Mouse (Mus musculus): ENCODE measurements around the gene Rnf207.

Gene Rnf207

DNA sequence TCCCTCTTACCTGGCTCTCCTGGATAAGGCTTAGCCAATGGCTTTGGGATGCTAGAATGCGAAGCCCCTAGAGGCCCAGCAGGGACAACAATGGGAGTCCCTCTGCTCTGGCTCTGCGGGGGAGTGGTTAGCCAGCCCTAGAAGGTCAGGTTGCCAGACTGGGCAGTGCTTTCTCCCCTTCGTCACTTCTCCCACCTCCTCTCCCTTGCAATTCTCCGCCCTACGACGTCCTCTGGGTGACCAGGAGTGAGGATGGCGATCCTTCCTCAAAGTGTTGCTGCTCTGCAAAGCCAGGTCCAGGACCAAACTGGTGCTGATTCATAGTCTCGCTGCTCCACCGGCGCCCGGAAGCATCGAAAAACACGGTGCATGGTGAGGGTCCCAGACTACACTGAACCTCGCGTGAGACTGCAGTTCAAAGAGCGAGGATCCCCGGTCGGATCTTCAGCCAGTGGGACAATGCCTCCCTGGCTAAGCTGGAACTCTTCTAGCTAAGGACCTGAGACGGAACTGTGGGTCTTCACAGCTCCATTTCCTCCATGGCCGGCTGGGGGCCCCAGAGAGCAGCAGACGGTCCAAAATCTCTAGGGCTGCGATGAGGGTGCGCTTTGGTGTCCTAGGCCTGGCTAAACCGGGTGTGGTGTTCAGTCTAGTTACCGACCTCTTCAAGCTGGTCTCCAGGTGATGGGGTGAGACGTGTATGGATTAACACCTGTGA, at the start of gene Rnf207:
Gene Rnf207, minus strand, starts transcription at position 477 of the 718 bp plus-strand sequence.
- DNase-seq (ENCODE audit: low read depth, low spot score), result peak; percentile 49

DNA sequence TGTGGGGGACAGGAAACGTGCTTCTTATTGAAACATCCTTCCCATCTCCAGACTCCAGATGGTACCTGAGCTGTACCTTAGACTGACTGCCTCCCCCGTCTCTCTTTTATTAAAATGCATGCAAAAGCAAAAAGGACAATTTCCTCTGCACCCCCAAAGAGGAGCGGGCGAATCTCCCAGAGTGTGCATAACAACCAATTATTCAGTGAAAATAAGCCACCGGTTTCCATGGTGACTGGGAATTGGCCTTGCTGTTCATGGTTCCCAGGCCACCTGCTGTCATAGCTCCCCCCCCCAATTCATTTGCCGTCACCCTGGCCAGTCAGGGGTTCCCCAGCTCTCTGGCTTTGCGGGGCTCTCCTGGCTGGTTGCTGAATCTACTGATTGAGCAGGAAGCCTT, 46.4 kb upstream of the Rnf207 start:
- DNase-seq (ENCODE audit: low read depth, low spot score), result no peak

DNA sequence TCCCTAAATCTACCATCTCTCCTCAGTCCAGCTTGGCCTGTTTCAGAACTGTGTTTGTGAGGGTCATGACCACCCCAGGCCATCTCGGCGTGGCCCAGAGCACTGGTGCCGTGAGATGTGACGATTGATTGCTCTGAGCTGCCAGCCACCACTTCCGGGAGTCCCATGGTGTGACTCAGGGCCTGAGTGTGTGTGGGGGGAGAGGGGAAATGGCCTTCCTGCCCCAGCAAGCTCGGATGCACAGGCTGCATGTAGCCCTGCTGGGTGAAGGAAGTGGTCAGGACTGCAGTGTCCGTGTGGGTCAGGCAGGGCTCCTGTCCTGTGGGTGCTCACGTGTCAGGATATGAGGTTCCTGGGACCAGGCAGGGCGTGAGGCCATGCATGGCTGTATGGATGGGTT, 43.4 kb upstream of the Rnf207 start:
- DNase-seq (ENCODE audit: low read depth, low spot score), result no peak

DNA sequence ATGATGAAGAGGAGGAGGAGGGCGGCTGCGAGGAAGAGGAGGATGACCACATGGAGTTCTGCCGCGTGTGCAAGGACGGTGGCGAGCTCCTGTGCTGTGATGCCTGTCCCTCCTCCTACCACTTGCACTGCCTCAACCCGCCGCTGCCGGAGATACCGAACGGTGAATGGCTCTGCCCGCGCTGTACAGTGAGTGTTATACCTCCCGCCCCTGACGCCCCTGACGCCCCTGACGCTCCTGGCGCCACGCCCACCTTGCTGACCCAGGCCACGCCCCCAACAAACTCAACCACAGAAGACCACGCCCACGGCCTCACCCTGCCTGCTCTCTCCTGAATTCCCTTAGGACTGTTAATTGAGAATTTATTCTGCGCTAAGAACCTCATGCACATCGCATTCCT, 42.1 kb upstream of the Rnf207 start:
- DNase-seq (ENCODE audit: low read depth, low spot score), result no peak

DNA sequence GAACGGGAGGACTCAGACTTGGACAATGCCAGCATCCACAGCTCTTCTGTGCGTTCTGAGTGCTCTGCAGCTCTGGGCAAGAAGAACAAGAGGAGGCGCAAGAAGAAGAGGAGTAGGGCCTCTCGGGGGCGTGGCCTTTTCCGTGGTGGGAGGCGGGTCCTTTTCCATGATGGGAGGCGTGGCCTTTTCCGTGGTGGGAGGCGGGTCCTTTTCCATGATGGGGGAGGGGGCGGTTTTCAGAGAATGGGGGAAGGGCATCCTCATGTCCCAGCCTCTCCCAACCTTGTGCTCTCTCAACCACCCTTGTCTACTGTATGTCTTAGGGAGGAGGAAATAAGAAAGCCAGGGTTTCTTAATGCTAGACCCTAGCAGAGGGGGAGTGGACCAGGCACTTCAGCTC, 40.9 kb upstream of the Rnf207 start:
- DNase-seq (ENCODE audit: low read depth, low spot score), result no peak

DNA sequence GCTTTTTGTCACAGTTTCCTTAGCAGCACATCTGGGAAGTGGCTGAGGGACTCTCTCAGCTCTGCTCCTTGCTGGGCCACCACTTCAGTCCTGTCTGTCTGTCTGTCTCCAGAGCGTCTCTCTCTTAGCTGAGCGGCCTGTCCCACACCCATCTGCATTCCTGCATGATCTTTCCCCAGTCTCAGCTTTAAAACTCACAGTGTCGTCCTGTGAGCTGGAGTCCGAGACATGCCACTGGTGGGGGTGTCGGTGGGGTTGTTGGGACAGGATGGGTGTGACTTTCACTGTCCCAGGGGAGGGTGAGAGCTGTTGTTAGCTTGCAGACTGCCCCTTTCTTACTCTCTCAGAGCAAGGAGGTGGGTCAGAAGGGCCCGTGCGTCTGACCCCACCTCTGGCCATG, 36.9 kb upstream of the Rnf207 start:
- DNase-seq (ENCODE audit: low read depth, low spot score), result no peak

DNA sequence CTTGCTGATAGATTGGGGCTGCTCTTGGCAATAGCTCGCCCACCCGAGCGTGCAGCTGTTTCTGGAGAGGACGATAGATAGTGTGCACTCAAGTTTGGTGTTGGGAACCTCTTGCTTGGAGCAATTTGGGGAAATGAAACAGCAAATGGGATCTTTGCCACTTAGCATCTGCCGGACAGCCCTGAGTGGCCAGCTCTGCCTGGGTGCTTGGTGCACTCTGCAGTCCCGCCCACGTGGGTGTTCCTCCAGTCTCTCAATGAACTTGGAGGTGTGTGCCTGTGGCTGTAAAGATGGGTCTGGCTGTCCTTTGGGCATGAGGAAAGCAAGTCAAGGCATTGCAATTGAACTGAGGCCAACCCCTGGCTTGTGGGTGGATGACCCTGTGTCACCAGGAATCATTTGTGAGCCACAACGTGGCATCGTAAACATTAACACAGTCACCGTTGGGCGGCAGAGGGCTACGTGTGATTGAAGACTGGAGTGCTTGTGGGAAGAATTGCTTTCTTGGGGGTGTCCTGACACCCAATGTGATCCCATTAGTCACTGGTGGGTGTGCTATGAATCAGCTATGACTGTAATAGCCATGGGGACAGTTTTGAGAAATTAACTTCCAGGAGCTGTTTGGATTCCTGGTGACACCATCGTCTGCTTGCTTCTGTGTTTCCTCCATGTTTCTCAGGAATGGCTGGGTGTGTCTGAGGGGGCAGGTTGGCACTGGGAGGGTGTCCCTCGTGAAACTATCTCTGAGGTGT, 35.3 kb upstream of the Rnf207 start:
- no peak for DNase-seq (ENCODE audit: low read depth, low spot score)

DNA sequence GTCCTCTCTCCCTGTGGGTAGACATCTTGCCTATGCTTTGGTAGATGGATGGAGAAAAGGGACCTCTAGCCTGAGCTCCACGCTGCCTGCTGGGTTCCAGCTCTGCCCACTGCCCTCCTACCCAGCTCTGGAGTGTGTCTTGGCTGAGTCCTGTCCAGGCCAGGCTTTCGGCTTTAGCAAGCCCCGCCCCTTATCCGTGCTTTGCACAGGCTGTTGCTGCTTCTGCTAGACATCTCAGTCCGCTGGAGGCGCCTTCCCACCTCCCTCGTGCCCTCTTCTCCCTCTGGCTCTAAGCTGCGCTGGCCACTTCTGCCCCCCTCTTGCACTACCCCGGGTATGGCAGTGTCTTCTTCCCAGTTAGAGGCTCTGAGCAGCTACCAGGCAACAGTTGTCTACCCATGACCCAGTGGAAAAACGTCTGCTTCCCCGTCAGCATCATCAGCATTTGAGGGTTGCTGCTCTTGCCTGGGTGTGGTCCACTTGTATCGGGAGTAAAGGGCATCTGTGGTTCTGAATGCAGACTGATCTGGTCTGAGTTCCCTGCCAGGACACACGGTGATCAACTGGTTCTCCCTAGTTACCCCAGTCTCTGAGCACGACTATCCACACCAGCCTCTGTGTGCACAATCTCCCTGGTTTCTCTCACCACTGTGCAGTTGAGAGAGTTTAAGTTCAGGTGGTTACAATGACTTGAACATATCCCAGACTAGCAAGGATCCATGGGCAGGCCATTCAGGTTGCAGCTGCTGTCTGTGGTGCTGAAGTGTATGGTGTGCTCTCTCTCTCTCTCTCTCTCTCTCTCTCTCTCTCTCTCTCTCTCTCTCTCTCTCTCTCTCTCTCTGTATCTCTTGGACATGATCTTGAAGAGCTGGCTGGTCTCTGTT, 32.9 kb upstream of the Rnf207 start:
- no peak for DNase-seq (ENCODE audit: low read depth, low spot score)

DNA sequence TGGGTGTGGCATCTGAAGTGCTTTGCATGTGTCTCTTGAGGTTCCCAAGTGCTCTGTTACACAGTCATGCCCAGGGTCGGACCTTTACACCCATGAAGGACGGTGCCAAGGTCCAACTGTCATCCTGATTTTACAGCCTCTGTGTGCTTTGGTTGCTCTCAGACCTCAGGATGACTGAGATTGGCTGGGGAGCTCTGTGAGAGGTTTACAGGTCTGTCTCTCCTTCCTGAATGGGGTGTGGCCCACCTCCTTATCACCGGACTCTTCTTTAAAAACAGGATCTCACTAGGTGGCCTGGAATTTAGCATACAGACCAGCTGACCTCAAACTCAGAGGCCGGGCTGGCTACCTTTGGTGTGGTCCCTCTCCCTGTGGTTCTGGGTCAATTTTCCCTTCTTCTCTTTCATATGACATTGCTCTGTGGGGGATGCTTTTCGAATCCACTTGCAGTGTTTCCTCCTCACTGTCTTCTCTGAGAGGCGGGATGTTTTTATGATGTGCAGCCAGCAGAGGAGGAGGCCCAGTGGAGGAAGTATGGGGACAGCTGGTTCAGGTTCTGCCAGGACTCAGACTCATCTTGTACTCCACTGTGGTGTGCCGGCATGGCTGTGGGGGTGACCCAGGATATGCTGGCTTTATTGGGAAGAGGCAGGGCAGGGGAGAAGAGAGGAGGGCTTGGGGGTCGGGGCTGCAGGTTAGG, 32.1 kb upstream of the Rnf207 start:
- DNase-seq (ENCODE audit: low read depth, low spot score), result no peak

DNA sequence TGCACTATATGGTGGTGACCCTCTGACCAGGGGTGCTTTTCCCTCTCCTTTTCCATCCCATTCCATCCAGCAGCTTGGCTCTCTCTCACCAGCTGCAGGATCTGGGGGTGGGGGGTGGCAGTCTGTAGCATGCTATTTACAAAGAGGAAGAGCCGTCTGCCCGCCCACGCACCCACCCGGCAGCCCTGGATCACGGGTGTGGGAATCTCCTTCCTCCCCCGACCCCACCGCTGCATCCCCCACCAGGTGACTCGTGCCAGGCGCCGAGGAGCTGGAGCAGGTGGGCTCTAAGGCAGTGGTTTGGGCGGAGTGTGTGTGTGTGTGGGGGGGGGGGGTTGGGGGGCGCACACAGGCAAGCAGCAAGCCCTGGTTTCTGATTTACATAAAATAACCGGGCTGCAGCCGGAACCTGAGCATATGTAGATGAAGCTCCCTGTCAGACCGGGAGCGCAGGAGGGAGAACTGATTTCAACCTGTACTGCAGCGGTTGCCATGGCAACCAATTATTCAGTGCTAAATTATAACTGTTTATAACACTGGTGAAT, 31.1 kb upstream of the Rnf207 start:
- no peak for DNase-seq (ENCODE audit: low read depth, low spot score)

DNA sequence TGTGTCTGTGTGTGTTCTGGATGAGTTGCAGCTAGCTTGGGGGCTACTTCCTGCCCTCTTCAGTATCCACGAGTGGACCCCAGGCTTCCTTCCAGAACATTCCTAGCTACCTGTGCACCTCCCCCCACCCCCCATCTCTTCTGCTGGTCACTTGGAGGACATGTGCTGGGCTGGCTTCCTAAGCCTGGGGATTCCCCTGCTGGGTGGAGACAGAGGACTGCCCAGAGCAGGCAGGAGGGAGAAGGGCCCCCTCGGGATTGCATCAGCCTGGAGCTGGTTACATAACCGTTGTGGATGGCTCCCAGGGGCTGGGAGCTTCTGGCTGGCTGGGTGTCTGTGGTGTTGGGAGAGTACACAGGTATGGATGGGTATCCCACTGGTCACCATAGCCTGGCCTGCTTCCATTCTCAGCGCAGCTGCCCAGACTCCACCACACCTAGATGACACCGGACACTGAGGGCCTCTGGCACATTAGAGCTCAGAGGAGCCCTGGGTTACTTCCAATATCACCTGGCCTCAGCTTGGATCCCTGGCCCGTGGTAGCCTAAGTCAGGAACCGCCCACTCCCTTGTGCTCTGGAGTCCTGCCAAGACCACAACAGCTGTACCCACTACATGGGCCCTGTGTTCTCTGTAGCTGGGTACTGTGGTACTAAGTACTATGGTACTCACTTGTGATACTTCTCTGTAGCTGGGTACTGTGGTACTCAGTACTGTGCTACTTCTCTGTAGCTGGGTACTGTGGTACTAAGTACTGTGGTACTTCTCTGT, 26.5 kb upstream of the Rnf207 start:
- DNase-seq (ENCODE audit: low read depth, low spot score), result no peak

DNA sequence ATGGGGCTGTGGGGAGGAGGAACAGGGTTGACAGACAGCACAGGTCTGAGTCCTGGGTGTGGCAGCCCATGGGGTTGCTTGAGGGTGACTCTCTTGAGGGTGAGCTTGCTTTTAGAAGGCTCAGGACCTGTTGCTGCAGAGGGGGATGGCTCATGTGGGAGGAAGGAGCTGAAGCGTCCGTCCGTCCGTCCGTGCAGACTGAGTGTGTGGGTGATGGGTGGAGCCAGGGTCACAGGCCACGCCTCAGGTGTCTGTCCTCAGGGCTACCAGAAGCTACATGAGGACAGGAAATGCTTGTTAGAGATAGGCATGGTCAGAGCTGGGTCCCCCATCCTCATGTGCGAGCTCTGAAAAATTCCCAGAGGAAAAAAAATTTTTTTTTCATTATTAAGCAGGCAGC, 25.9 kb upstream of the Rnf207 start:
- no peak for DNase-seq (ENCODE audit: low read depth, low spot score)

DNA sequence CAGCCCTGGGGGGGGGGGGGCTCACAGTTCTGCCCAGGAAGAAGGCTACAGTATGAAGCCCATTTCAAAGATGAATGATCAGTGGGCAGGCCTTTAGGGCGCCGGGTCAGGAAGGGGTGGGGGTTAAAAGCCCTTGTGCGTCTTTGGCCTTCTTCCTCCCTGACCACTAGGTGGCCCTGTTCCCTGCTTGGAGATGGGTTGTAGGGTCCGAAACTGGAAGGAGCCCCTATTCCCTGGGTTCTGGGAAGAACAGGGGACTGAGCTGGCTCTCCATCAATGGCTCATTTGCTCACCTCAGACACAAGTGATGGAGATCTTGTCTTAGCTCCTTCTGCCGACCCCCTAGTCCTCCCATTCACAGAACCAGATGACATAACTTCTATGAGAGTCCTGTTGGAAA, 24.5 kb upstream of the Rnf207 start:
- peak; percentile 30 for DNase-seq (ENCODE audit: low read depth, low spot score)

DNA sequence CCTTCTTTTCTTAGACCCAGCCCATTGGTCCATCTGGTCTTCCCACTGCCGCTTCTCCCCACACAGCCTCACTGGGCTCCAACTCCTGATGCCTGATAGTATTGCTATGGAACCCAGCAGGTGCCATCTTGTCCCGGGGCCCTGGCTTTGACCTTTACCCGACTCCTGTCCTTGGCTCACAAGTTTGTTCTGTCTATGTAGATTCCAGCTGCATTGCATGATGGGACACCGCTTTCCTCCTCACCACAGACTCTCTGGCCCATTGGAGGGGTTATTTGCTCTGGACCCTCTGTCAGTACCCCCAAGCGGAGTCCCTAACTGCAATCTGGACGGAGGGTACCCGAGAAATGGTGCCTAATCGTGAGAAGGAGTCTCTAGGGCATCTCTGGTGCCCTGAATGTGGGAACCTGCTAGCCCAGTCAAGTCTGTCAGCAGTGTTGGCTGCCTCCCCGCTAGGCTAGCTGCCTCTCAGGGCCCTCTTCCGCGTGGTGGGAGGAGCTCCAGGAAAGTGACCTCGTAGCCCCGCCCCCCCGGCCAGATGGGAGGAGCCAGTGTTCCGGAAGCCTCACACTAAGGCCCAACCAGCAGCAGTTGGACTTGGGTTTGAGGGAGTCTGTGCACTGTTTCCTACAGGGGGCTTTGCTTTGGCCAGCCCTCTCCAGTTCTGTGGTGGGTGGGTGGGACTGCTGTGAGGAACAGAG, 21.9 kb upstream of the Rnf207 start:
- no peak for DNase-seq (ENCODE audit: low read depth, low spot score)

DNA sequence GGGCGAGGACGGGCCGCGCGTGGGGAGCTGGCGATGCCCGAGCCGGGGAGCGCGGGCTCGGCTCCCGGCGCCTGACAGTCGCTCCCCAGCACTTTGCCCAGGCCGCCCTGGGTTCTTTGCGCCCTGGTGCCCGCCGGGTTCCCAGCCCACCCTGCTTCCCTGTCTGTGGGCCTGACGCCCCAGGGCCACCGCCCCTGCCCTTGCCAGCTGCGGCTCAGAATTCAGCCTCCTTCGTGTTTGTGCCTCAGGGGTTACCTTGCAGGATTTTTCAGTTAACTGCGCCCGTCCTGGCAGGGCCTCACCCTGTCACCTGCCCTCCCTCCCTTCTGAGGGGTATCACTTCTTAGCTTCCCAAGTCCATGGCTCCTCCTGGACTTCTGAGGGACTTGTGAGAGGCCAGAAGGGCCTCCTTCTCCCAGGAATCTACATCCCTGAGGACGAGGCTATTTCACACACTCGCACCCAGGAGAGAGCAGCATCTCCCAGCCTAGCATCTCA, 20.5 kb upstream of the Rnf207 start:
- DNase-seq (ENCODE audit: low read depth, low spot score), result no peak

DNA sequence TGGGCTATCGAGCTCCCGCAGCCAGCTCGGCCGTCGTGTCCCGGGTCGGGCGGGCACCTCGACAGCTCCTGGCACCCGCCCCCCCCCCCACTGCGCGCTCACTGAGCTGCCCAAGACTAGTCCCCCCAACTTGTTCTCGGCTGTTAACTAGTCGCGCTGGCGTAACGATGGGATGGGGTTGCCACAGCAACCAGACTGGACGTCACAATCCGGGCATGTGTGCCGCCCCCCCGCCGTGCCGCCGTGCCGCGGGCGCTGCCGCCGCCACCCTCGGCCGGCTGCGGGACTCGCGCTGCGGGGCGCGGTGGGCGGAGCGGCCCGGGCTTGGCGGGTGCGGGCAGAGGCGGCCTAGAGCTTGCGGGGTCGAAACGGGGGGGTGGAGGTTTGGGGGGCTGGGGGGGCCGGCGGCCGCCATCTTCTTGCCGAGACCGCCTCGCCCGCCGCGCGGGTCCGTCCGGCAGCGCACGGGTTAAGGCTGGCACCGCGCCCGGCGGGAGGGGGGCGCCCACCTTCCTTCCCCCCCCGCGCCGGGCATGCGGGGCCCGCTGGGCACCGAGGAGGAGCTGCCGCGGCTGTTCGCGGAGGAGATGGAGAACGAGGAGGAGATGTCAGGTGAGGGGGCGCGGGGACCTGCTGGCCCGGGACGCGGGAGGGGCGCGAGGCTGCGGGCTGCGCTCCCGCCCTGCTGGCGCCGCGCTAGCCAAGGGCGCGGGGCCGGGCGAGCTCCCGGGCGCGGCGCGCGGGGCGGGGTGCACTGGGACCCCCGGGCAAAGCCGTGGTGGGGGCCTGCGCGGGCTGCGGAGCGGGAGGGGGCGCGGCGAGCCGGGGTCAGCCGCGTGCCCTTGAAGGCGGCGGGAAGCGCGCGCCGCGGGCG, 19.9 kb upstream of the Rnf207 start, which contains the start of gene Chd5:
Gene Chd5, plus strand, starts transcription at position 233 of the 874 bp plus-strand sequence.
- DNase-seq (ENCODE audit: low read depth, low spot score), result no peak

DNA sequence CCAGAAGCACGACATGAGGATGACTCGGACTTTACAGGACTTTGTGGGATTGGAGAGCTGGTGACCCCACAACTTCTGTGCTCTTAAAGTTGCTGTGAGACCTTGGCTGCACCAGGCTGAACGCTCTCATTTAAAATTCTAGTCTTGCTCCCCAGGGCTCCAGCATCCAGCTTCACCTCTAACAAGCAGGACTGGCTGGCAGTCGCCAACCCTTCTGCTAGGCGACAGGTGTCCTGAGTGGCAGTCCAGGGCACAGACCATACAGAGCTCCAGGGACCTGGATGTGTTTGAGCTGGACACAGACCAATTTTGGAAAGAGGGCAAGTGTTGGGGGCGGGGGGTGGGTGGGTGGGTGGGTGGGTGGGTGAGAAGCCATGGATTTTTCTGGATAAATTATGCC, 19.0 kb upstream of the Rnf207 start:
- no peak for DNase-seq (ENCODE audit: low read depth, low spot score)

DNA sequence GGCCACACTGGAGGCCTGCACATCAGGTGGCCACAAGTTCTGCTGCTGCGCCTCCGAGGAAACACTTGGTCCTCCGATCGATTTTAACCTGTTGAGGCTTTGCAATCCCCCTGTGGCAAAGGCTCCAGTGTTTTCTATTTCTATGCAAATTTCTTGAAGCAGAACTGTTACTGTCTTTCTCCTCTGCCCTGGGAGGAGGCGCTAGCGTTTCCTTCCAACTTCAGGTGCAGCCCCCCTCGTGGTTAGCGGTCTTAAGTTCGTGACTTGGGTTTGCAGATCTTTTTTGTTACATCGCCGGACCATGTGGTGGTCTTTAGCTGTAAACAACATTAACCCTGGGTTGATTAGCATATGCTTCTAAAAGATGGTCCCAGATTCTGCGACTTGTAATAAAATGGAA, 14.8 kb upstream of the Rnf207 start:
- no peak for DNase-seq (ENCODE audit: low read depth, low spot score)

DNA sequence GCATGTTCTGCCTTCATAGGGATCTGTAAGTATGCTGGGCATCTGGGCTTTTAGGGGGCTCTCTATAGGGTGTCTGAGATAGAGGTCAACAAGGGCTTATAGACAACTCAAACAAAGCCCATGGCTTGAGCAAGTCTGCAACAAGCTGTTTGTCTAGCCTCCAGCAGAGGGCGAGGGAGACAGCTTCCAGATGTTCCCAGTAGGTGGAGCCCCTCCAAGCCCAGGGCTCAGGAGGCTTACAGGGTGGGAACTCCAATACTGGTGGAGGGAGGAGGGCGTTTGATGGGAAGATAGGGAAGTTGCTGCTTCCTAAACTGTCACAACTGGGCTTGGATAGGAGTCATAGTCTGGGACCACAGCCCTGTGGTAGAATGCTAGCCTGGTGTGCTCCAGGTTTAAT, 14.2 kb upstream of the Rnf207 start:
- DNase-seq (ENCODE audit: low read depth, low spot score), result peak; percentile 51

All from A20 (cell line).